Mouse (Mus musculus) liver, postnatal 0 days (tissue): Measurements from ENCODE around the gene Cbarp. TPM values are rescaled to one million over a fixed set of nuclear protein-coding genes. Genes with fewer than 3 reads are reported as not detected.

Source experiments
- ATAC-seq: fragments of 200-750 bp; cut with Nextera tagmentation; 2 replicates; pipeline ENCODE4 v1.8.0; 2017; ENCODE audit warnings: mild to moderate bottlenecking, moderate library complexity
- DNase-seq: peaks from one replicate; pipeline ENCODE4 v3.0.0-alpha.2; 2016
- H3K27ac ChIP-seq: fragments of 300-500 bp; sonication (generic); 2 replicates; pipeline ENCODE4 v1.5.1; 2014; ENCODE audit warnings: antibody characterized with exemption, moderate library complexity, mild to moderate bottlenecking, low read depth
- H3K27me3 ChIP-seq: fragments of 300-500 bp; sonication (generic); 2 replicates; pipeline ENCODE4 v1.6.1; 2014; ENCODE audit warnings: low read length, control low read depth, mixed read lengths; ENCODE audit not compliant: insufficient read depth
- H3K36me3 ChIP-seq: fragments of 300-500 bp; sonication (generic); replicated peaks from 2 replicates; pipeline ENCODE4 v1.6.1; 2014; ENCODE audit warnings: mild to moderate bottlenecking, control low read depth, low read length, moderate library complexity, mixed read lengths; ENCODE audit not compliant: insufficient read depth
- H3K4me1 ChIP-seq: fragments of 300-500 bp; sonication (generic); 2 replicates; pipeline ENCODE4 v1.6.1; 2014; ENCODE audit warnings: antibody characterized with exemption, mild to moderate bottlenecking, control low read depth; ENCODE audit not compliant: insufficient read depth
- H3K4me2 ChIP-seq: fragments of 300-500 bp; sonication (generic); 2 replicates; pipeline ENCODE4 v1.6.1; 2014; ENCODE audit warnings: low read depth, mild to moderate bottlenecking, low read length, moderate library complexity, mixed read lengths
- H3K4me3 ChIP-seq: fragments of 300-500 bp; sonication (generic); 2 replicates; pipeline ENCODE4 v1.5.1; 2014; ENCODE audit warnings: low read depth, low read length
- H3K9ac ChIP-seq: fragments of 300-500 bp; sonication (generic); replicated peaks from 2 replicates; pipeline ENCODE4 v1.6.1; 2014; ENCODE audit warnings: mild to moderate bottlenecking, moderate library complexity
- H3K9me3 ChIP-seq: fragments of 300-500 bp; sonication (generic); 2 replicates; pipeline ENCODE4 v1.6.1; 2016; ENCODE audit warnings: mild to moderate bottlenecking, control low read depth, low read length, mixed read lengths
- CTCF ChIP-seq: sonication (generic); IDR thresholded peaks from 2 replicates; pipeline ENCODE4 v1.5.1; 2016; ENCODE audit warnings: antibody characterized with exemption, low read depth
- EP300 ChIP-seq: IDR thresholded peaks from 2 replicates; pipeline ENCODE4 v1.6.1; 2016; ENCODE audit warnings: antibody characterized with exemption, low read depth, mild to moderate bottlenecking
- WGBS: fragments of 180-500 bp; shearing (Covaris S2); extraction: QIAGEN DNeasy Blood & Tissue Kit; methylation state at CpG from one replicate; pipeline ENCODE4 v1.1.7; 2014; ENCODE audit not compliant: insufficient replicate concordance; 5-methylcytosine and 5-hydroxymethylcytosine counted together
- polyA plus RNA-seq: library from polyadenylated mRNA; unstranded; fragments of >200 nt; fragmentation: Nextera tagmentation; extraction: Ambion mirVana; gene quantifications from 2 replicates; pipeline ENCODE4 v1.2.1, GENCODE M21; 2015

Cbarp gene
- polyA plus RNA-seq, 1 experiment from 2014 or later: 0.18 TPM

- DNase-seq (peak; percentile 73), ATAC-seq (no peak)
- Histone ChIP-seq H3K27ac (no peak overlapping the region), H3K4me3 (no peak overlapping the region), H3K36me3 (peaks cover 24% of the 10 kb centered on the region), H3K4me2 (no peak overlapping the region), H3K4me1 (peaks cover 22% of the 10 kb centered on the region), H3K9me3 (no peaks in the 10 kb centered on the region), H3K27me3 (peaks cover 16% of the 10 kb centered on the region), H3K9ac (no peak overlapping the region)
- TF ChIP-seq EP300: no peak
- TF ChIP-seq CTCF: peak; percentile 67
- 42% methylated on average over 2 of the region's 2 CpGs for WGBS
Observed at GRCm38 (mm10) chr10:80174705-80175104, 34.1 kb upstream of the Cbarp start.

GRCm38 (mm10) chr10:80173955-80174640, 33.5 kb upstream of the Cbarp start:
- H3K9ac ChIP-seq: no peak overlapping the region
- ATAC-seq (no peak), DNase-seq (no peak)
- no peak overlapping the region for H3K27ac ChIP-seq
- peaks cover 13% of the 10 kb centered on the region for H3K27me3 ChIP-seq
- WGBS: 77% methylated on average over 10 of the region's 10 CpGs
- H3K4me3 ChIP-seq: no peak overlapping the region
- H3K4me2 ChIP-seq: no peak overlapping the region
- H3K4me1 ChIP-seq: peaks cover 21% of the 10 kb centered on the region
- no peaks in the 10 kb centered on the region for H3K9me3 ChIP-seq
- TF ChIP-seq CTCF (no peak), EP300 (no peak)
- peaks cover 25% of the 10 kb centered on the region for H3K36me3 ChIP-seq

DNA sequence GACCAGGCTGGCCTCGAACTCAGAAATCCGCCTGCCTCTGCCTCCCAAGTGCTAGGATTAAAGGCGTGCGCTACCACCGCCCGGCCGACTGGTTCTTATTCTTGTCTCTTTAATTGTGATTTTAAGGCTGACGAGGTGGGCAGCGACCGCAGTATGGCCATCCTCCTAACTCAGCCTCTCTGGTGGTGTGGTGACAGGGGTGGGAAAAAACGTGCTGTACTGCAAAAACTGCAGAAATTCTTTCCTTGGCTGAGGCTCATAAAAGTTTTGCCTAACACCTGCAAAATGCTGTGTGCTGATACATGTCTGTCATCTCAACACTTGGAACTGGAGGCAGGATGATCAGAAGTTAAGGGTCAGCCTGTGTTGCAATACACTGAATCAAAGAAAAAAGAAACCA, 32.7 kb upstream of the Cbarp start:
- H3K36me3 ChIP-seq: peaks cover 25% of the 10 kb centered on the region
- H3K4me1 ChIP-seq: peaks cover 27% of the 10 kb centered on the region
- peak overlapping the region; percentile 68 for H3K4me3 ChIP-seq
- TF ChIP-seq EP300 (no peak), CTCF (no peak)
- no peaks in the 10 kb centered on the region for H3K9me3 ChIP-seq
- H3K9ac ChIP-seq: peak overlapping the region; percentile 69
- ATAC-seq (no peak), DNase-seq (no peak)
- 2% methylated on average over 11 of the region's 11 CpGs for WGBS
- H3K4me2 ChIP-seq: peak overlapping the region; percentile 74
- H3K27ac ChIP-seq: peak overlapping the region; percentile 97
- H3K27me3 ChIP-seq: peaks cover 5% of the 10 kb centered on the region; the same call in 1 of the 2 replicates

- Histone ChIP-seq H3K27ac (peak within 1 kb of the TSS; percentile 97), H3K4me3 (peak within 1 kb of the TSS; percentile 68), H3K4me1 (peaks cover 27% of the 10 kb centered on the region), H3K9me3 (no peaks in the 10 kb centered on the region), H3K27me3 (no peaks in the 10 kb centered on the region), H3K4me2 (peak within 1 kb of the TSS; percentile 74), H3K9ac (peak within 1 kb of the TSS; percentile 69), H3K36me3 (peaks cover 25% of the 10 kb centered on the region)
- DNase-seq (peak; percentile 90), ATAC-seq (peak; percentile 73)
- TF ChIP-seq CTCF (no peak), EP300 (no peak; the same call in 1 of the 2 replicates)
- 4% methylated on average over 34 of the region's 35 CpGs for WGBS
Observed at GRCm38 (mm10) chr10:80172527-80173292, 32.1 kb upstream of the Cbarp start, which contains the start of gene 1600002K03Rik. 1600002K03Rik (plus strand) TSS chr10:80172944.

GRCm38 (mm10) chr10:80171760-80172526, 31.3 kb upstream of the Cbarp start:
- Histone ChIP-seq H3K4me1 (peaks cover 30% of the 10 kb centered on the region), H3K36me3 (peaks cover 25% of the 10 kb centered on the region), H3K4me3 (peak overlapping the region; percentile 68), H3K9me3 (no peaks in the 10 kb centered on the region), H3K27me3 (no peaks in the 10 kb centered on the region), H3K27ac (peak overlapping the region; percentile 97), H3K9ac (peak overlapping the region; percentile 69), H3K4me2 (peak overlapping the region; percentile 74)
- TF ChIP-seq CTCF: no peak
- TF ChIP-seq EP300: no peak
- no peak for ATAC-seq
- 86% methylated on average over 44 of the region's 45 CpGs for WGBS
- DNase-seq: peak; percentile 23

- Histone ChIP-seq H3K27me3 (no peaks in the 10 kb centered on the region), H3K4me3 (no peak overlapping the region), H3K9ac (no peak overlapping the region), H3K4me2 (no peak overlapping the region), H3K36me3 (peaks cover 25% of the 10 kb centered on the region), H3K9me3 (no peaks in the 10 kb centered on the region), H3K27ac (no peak overlapping the region), H3K4me1 (peaks cover 34% of the 10 kb centered on the region)
- WGBS: 91% methylated on average over 15 of the region's 15 CpGs
- ATAC-seq (no peak), DNase-seq (no peak)
- TF ChIP-seq CTCF: no peak
Observed at GRCm38 (mm10) chr10:80171252-80171651, 30.6 kb upstream of the Cbarp start.
